Mouse (Mus musculus) testis, adult 2 months (tissue): ENCODE data around the gene Agpat2.

Experiments
- CTCF ChIP-seq: fragments of 200-500 bp; IDR thresholded peaks from 2 replicates; pipeline ENCODE4 v1.5.1; 2012; ENCODE audit warnings: low read depth, mild to moderate bottlenecking, inconsistent platforms, low read length, moderate library complexity; ENCODE audit not compliant: control insufficient read depth, insufficient read depth, insufficient replicate concordance
- POLR2A ChIP-seq: fragments of 200-500 bp; IDR thresholded peaks from 2 replicates; pipeline ENCODE4 v1.6.1; 2012; ENCODE audit warnings: low read depth, mild to moderate bottlenecking, inconsistent platforms, low read length, moderate library complexity; ENCODE audit not compliant: control insufficient read depth

- TF ChIP-seq POLR2A (no peak), CTCF (no peak)
These were observed 61.1 kb downstream of the Agpat2 start for GRCm38 (mm10) chr2:26543155-26543554.
